Mouse (Mus musculus): ENCODE results near the gene Nelfa. TPM values are rescaled to one million over a fixed set of nuclear protein-coding genes. Genes with fewer than 3 reads are reported as not detected.

Gene Nelfa
- polyA plus RNA-seq, 1 experiment = 20.2 TPM

GRCm38 (mm10) chr5:33851466-33851865 lies 84.7 kb downstream of the Nelfa start:
- Histone ChIP-seq H3K27ac (ENCODE audit: insufficient read depth, low read depth, low read length) (no peak overlapping the region), H3K4me1 (ENCODE audit: control insufficient read depth, insufficient read depth, low read length) (peaks cover 3% of the 10 kb centered on the region; the same call in 1 of the 2 replicates), H3K4me3 (ENCODE audit: insufficient read depth, low read length) (no peak overlapping the region)
- TF ChIP-seq POLR2A (IDR thresholded peaks at IDR 0.05; ENCODE audit: borderline replicate concordance, low read depth, low read length) (no peak), CTCF (IDR thresholded peaks at IDR 0.05; ENCODE audit: low read depth, low read length) (no peak)

Other genes starting within 250 kb of the Nelfa start
- not detected in 2 replicates for gene Fgfr3, start 214.7 kb downstream of the Nelfa start, polyA plus RNA-seq (2012; ENCODE audit: insufficient read depth, insufficient read length, missing spikeins)
- 23.4 and 26.9 TPM in 2 replicates for gene Letm1, start 153.6 kb downstream of the Nelfa start, polyA plus RNA-seq (2012; ENCODE audit: insufficient read depth, insufficient read length, missing spikeins)
- gene Nsd2, start 115.7 kb downstream of the Nelfa start, polyA plus RNA-seq (2012; ENCODE audit: insufficient read depth, insufficient read length, missing spikeins) = 34.5 and 41.1 TPM in 2 replicates
- 14.0 and 21.6 TPM in 2 replicates for gene Gm1673, start 47.0 kb upstream of the Nelfa start, polyA plus RNA-seq (2012; ENCODE audit: insufficient read depth, insufficient read length, missing spikeins)
- gene Nat8l, start 59.6 kb upstream of the Nelfa start, polyA plus RNA-seq (2012; ENCODE audit: insufficient read depth, insufficient read length, missing spikeins) = 3.4 and 4.1 TPM in 2 replicates
- gene Poln, start 233.0 kb upstream of the Nelfa start, polyA plus RNA-seq (2012; ENCODE audit: insufficient read depth, insufficient read length, missing spikeins) = 0.56 and 1.5 TPM in 2 replicates
- gene Haus3, start 233.1 kb upstream of the Nelfa start, polyA plus RNA-seq (2012; ENCODE audit: insufficient read depth, insufficient read length, missing spikeins) = 25.8 and 33.0 TPM in 2 replicates

All from bone marrow macrophage, adult 2 months (primary cell).